Mouse (Mus musculus) Muller cell, postnatal 12 days (primary cell): ENCODE results near the gene Slc26a11.
A peak's percentile ranks its signal among the peaks of the same experiment; 100 is the strongest.

Experiments
- DNase-seq: peaks from one replicate; pipeline ENCODE4 v3.0.0-alpha.2; 2015; ENCODE audit errors: inconsistent ontology term

The Slc26a11 gene

DNA sequence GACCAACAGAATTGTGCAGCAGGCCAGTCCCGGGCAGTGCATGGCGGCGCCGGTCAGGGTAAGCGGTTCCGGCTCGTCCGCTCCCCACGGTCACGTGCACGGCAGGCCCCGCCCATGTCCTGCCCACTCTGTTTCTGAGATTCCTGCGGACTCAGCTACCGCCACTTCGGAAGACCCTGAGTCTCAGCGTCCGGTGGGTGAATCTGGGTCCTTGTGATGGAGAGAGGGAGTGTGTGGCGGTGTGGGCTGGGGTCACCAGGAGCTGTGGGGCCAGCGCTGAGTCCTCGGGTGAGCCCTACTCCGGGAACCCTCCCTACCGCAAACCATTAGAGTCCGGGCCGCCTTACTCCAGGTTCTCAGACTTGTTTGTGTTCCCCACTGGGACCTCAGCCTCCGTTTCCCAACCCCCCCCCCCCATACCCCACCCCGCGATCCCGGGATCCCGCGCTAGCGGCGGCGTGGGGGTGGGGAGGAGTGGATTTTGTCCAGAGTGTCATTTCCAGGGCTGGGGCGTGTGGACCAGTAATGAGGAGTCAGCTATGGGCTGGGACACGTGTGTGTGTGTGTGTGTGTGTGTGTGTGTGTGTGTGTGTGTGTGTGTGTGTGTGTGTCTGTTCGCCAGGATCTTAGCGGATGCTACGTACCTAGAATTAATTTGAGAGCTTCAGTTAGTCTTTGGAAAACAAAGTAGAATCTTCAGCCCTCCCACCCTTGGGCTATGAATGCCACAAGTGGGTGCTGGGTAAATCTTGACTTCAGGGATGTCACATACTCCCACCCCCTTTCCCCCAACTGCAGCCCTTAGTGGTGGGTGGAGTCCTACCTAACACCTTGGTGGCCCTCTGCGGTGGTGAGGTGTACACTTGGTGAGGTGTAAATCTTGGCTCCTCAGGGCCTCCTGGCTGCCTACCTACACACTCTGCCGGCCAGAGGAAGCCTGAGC lies at the start of gene Slc26a11, which contains the start of gene Sgsh:
Gene Slc26a11, plus strand, starts transcription at position 115 of the 943 bp plus-strand sequence.
Gene Sgsh, minus strand, starts transcription at position 94 of the 943 bp plus-strand sequence.
- DNase-seq, result peak; percentile 89

DNA sequence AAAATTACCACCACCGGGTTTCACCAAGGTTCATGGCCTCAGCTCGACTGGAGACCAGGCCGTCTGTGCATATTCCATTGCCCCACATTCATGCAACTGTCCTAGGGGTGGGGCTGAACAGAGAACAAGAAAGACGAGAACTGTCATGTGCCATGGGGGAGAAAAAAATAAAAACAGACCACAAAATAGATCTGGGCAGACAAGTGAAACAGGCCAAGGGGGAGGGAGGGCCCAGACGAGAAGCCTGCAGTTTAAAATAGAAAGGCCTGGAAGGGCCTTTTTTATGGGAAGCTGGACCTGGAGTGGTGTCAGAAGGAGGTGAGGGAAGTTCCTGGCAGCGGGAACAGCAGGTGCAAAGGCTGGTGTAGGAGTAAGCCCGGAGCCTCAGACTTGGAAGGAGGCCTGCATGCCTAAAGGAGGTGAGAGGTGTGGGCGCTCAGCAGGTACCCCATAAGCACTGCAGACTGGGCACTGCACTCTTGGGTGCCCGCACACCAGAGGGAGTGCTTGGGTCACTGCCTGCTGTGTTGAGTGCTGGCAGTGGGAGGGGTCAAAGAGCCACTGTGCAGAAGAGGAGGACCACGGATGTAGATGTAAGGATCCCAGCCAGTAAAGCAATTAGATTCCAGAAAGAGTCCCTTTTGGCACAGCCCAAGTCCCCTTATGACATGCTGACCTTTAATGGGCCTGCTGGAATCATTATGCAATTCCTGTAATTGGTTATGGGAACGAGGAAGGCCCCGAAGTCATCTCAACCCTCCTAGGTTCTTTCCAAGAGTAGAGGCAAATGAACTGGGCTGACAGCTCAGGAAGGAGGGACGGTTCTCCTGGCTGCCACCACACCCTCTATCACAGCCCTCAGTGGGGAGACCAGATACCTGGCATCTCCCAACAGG lies 48.3 kb upstream of the Slc26a11 start:
- DNase-seq, result no peak

DNA sequence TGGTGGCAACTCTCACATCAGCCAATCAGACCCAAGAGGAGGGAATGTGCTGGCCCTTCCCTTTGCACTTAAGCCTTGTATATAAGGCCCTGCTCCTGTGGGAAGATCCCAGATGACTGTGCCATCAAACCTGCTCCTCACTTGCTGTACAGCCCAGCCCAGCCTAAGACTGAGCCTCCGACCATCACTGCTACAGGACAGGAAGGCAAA lies 47.8 kb upstream of the Slc26a11 start, which contains the start of gene Card14:
Gene Card14, plus strand, starts transcription at position 111 of the 210 bp plus-strand sequence.
- no peak for DNase-seq

GRCm38 (mm10) chr11:119307916-119308315 lies 47.4 kb upstream of the Slc26a11 start:
- no peak for DNase-seq

DNA sequence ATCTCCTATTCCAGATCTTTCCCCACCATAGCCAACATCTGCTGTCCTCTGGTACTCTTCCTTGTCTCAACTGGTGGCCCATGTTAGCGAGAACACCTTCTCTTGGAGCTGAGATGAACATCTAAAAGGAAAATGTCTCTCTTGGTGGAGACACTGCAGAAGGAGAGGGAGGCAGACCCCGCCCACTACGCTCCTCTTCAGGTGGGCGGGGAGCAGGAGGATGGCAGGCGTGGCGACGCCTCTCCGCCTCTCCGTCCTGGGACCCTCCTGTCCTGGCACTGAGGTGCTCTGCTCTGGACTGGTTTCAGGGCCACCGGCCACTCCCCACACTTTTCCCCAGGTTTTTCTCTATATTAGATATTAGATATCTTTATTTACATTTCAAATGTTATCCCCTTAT lies 44.7 kb upstream of the Slc26a11 start:
- DNase-seq, result no peak

DNA sequence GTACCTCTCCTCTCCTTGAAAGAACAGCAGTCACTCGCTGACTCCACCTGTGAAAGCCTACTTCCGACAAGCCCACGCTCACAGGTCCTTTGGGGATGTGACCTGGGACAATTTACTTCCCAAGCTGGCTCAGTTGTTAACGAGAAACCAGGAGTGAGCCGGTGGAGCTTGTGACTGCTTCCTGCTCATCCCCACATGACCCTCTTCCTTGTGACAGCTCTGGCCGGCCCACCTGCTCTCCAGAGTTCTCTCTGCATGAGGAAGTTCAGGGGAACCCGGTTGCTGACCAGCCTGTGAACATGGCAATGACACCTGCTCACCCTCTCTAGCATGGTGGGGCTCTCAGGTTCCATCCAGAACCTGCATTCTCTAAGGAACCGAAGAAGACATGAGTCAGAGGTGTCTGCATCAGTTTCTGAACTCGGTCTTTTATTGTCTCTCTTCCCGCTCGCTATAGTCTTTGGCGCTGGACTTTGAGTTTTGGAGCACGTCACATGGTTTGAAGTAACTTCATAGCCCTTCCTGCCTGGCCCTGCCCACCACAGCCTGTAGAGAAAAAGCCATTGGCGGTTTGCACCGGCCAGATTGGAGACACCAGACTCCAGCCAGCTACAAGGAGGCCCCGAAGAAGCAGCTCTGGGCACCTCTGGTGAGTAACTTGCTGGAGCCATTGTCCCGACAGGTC lies 41.0 kb upstream of the Slc26a11 start:
- DNase-seq, result no peak

GRCm38 (mm10) chr11:119316720-119317119 lies 38.6 kb upstream of the Slc26a11 start:
- DNase-seq, result peak; percentile 63

DNA sequence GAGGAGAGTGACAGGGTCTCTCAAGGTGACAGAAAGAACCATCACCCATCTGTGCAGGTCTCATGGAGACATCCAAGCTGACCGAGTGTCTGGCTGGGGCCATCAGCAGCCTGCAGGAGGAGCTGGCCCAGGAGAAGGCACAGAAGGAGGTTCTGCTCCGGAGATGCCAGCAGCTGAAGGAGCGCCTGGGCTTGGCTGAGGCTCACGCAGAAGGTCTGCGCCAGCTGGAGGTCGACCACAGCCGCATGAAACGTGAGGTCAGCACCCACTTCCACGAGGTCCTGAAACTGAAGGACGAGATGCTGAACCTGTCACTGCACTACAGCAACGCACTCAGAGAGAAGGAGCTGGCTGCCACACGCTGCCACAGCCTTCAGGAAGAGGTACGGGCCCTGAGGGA lies 32.8 kb upstream of the Slc26a11 start:
- DNase-seq, result no peak

GRCm38 (mm10) chr11:119325068-119325467 lies 30.3 kb upstream of the Slc26a11 start:
- no peak for DNase-seq

DNA sequence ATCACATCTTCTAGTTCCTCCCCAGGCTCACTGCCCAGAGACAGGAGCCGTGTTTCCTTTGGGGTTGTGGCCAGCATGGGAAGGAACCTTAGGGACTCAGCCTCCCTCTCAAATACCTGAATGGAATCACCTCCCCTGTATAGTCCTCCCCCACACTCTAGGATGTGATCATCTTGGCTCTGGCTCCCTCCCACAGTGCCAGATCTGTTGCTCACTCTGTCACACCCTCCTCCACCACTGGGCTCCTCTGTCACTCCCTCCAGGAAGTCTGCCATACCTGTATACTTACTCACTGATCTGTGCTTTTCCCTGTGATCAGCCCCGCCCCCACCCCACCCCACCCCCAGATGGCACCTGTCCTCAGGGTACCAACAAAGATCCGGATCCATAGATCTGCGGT lies 24.8 kb upstream of the Slc26a11 start:
- no peak for DNase-seq

DNA sequence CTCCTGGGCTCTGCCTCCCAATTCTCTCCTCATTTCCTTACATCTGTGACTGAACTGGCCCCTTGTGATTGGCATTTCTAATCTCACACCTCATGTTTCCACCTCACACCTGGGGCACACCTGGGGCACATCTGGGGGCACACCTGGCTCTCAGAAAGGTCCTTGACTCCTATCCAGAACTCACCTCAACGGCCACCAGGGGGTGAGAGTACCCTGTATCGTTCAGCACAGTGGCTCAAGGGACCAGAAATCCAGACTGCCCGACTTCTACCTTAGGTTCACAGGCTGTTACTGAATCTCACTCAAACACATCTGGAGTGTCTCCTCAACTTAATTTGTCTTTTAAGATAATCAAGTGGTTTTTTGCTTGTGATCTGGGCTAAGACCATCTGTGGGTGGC lies 23.4 kb upstream of the Slc26a11 start:
- DNase-seq, result no peak

- peak; percentile 30 for DNase-seq
Observed at GRCm38 (mm10) chr11:119338271-119339059, 16.9 kb upstream of the Slc26a11 start.

DNA sequence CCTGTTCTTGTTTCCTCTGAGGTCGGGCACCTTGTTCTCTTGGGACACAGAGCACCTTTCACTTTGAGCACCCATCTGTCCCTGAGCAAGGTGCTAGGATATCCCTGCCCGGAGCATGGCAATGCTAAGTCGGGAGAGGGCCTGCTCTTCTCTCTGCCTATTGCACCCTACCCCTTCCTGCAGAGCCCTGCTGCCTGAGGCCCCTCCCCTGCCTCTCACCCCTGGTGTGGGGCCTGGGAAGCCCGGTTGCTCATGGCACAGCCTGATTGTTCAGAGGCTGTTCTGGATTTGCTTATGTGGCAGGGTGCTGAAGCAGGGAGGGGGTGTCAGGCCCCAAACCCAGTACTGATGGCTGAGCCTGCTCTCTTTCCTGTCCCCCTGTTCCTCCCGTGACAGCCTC lies 16.2 kb upstream of the Slc26a11 start:
- no peak for DNase-seq

DNA sequence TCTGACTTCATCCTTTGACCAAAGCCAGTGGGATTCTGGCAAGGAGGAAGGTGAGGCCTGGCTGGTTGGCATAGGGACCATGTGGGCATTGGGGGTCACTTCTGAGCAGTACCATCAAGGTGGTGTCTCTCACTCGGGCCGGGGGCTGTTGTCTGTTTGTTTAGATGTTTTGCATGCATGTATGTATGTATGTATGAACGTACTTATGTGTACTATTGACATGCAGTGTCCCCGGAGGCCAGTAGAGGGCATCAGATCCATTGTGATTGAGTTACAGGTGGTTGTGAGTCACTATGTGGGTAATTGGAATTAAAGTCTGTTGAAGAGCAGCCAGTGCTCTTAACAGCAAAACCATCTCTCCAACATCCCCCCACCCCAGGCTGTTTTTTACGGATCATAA lies 15.7 kb upstream of the Slc26a11 start:
- DNase-seq, result peak; percentile 59

DNA sequence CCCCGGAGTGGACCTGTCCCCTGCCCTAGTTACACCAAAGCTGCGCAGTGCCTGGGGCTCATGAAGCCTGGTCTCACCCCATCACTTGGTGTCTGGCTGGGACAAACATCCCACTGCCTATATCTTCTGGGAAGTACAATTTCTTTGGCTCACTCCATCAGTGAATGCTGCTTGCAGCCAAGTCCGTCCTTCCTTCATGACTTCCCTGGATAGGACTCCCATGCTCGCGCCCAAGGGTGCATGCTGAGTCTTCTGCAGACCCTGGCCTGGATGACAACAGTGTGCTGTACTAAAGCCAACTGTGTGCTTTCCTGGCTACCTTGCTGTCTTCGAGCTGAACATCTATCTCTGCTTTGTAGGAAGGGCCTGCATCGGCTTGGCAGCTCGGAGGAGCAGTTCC lies 11.2 kb upstream of the Slc26a11 start:
- DNase-seq, result no peak

DNA sequence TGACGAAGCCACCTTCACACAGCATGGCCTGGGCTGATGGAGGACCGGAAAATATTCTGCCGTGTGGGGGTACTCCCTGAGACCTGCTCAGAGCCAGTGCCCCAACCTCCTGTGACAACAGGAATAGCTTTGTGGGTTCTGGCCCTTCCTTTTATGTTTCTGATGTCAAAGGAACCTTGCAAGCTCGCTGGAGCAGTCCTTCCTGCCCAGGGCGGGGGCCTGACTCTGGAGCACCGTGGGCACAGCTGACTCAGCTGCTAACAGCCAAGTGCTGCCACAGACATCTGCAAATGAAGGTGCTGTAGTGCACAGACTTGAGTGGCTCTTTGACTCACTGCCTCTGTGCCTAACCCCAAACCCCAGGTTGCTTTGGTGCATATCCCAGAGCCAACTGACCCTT lies 10.5 kb upstream of the Slc26a11 start:
- no peak for DNase-seq

DNA sequence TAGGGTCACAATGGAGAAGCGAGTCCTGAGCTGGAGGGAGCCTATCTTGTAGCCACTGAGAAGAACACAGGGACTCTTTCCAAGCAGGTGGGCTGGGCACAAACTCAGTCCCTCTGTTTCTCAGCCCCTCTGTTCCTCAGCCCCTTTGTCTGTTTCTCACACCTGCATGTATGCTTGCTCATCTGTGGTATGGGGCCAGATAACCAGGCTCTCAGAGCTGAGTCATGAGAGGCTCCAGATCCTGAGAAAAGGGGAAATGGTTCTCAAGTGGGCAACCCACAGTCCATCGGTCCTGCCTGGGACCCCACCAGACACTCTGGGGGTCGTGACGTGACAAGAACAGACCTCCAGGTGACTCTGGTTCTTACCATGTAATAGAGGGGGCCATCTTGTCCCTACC lies 8.2 kb upstream of the Slc26a11 start:
- DNase-seq, result no peak

GRCm38 (mm10) chr11:119352113-119352512 lies 3.2 kb upstream of the Slc26a11 start:
- no peak for DNase-seq

DNA sequence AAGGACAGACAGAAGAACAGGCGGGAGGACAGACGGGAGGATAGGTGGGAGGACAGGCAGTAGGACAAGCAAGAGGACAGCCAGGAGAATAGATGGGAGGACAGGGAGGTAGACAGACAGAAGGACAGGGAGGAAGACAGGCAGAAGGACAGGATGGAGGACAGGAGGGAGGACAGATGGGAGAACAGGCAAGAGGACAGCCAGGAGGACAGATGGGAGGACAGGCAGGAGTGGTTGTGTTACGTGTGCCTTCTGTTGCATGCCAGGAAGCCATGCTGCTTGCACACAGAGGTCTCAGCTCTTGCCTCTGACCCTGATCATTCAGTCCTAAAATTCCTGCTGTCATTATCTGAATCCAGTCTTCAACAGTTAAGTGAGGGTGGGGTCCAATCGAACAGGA lies 1.4 kb upstream of the Slc26a11 start:
- no peak for DNase-seq

GRCm38 (mm10) chr11:119354798-119355442 lies 437 bp upstream of the Slc26a11 start:
- peak; percentile 78 for DNase-seq

GRCm38 (mm10) chr11:119359089-119359488 lies 3.7 kb downstream of the Slc26a11 start:
- no peak for DNase-seq
